Mouse (Mus musculus): Measurements from ENCODE around the gene Cox14. TPM values are rescaled to one million over a fixed set of nuclear protein-coding genes. Genes with fewer than 3 reads are reported as not detected.
A peak's percentile ranks its signal among the peaks of the same experiment; 100 is the strongest.
"Not testable (repeated sequence)": the region's sequence is repeated elsewhere in the genome, so short reads cannot be mapped to it uniquely, and the experiment has no call there.

Gene Cox14
- polyA plus RNA-seq, 1 experiment = 397 TPM

DNA sequence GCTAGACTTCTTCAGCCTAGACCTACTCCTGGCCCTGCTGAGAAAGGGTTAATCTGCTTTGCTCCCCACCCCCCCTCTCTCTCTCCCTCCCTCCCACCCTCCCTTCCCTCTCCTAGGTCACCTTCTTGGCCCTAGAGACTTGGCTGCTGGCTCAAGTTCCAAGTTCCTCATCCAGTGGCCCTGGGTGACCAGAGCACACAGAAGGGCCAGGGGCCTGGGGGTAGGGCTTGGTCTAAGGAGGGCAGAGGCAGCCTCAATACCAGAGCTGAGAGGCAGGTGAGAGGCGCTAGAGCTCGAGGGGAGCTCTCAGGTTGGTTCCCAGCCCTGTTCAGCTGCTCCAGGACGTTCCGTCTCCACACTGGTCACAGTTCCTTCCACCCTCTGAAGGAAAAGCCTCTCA lies 34.5 kb upstream of the Cox14 start:
- no peak overlapping the region for H3K4me3 ChIP-seq (ENCODE audit: low read depth, low read length)
- no peaks in the 10 kb centered on the region for H3K27me3 ChIP-seq (ENCODE audit: control insufficient read depth, insufficient read depth, low read length)
- WGBS = 48% methylated on average over 4 of the region's 4 CpGs
- H3K27ac ChIP-seq (ENCODE audit: insufficient read depth, low read depth, low read length) = no peak overlapping the region
- H3K4me1 ChIP-seq (ENCODE audit: control insufficient read depth, insufficient read depth, insufficient read length, low read length) = no peaks in the 10 kb centered on the region; the same call in 1 of the 2 replicates
- TF ChIP-seq POLR2A (IDR thresholded peaks at IDR 0.05; ENCODE audit: low read depth, low read length) = no peak
- TF ChIP-seq CTCF (IDR thresholded peaks at IDR 0.05; ENCODE audit: extremely low read depth, insufficient read length, insufficient replicate concordance, low read depth, low read length) = no peak
- no peaks in the 10 kb centered on the region for H3K36me3 ChIP-seq (ENCODE audit: control insufficient read depth, insufficient read depth, low read length)

GRCm38 (mm10) chr15:99691976-99692375 lies 33.4 kb upstream of the Cox14 start:
- Histone ChIP-seq H3K27ac (ENCODE audit: insufficient read depth, low read depth, low read length) (no peak overlapping the region), H3K4me1 (ENCODE audit: control insufficient read depth, insufficient read depth, insufficient read length, low read length) (no peaks in the 10 kb centered on the region; the same call in 1 of the 2 replicates), H3K27me3 (ENCODE audit: control insufficient read depth, insufficient read depth, low read length) (no peaks in the 10 kb centered on the region), H3K4me3 (ENCODE audit: low read depth, low read length) (no peak overlapping the region), H3K36me3 (ENCODE audit: control insufficient read depth, insufficient read depth, low read length) (no peaks in the 10 kb centered on the region)
- 49% methylated on average over 9 of the region's 9 CpGs for WGBS
- TF ChIP-seq POLR2A (IDR thresholded peaks at IDR 0.05; ENCODE audit: low read depth, low read length) (no peak), CTCF (IDR thresholded peaks at IDR 0.05; ENCODE audit: extremely low read depth, insufficient read length, insufficient replicate concordance, low read depth, low read length) (no peak)

GRCm38 (mm10) chr15:99697309-99697708 lies 28.1 kb upstream of the Cox14 start:
- 35% methylated on average over 2 of the region's 2 CpGs for WGBS
- H3K27ac ChIP-seq (ENCODE audit: insufficient read depth, low read depth, low read length) = no peak overlapping the region
- H3K4me1 ChIP-seq (ENCODE audit: control insufficient read depth, insufficient read depth, insufficient read length, low read length) = peaks cover 19% of the 10 kb centered on the region
- no peaks in the 10 kb centered on the region for H3K36me3 ChIP-seq (ENCODE audit: control insufficient read depth, insufficient read depth, low read length)
- no peaks in the 10 kb centered on the region for H3K27me3 ChIP-seq (ENCODE audit: control insufficient read depth, insufficient read depth, low read length)
- no peak for TF ChIP-seq CTCF (IDR thresholded peaks at IDR 0.05; ENCODE audit: extremely low read depth, insufficient read length, insufficient replicate concordance, low read depth, low read length)
- no peak for TF ChIP-seq POLR2A (IDR thresholded peaks at IDR 0.05; ENCODE audit: low read depth, low read length)
- H3K4me3 ChIP-seq (ENCODE audit: low read depth, low read length) = no peak overlapping the region

DNA sequence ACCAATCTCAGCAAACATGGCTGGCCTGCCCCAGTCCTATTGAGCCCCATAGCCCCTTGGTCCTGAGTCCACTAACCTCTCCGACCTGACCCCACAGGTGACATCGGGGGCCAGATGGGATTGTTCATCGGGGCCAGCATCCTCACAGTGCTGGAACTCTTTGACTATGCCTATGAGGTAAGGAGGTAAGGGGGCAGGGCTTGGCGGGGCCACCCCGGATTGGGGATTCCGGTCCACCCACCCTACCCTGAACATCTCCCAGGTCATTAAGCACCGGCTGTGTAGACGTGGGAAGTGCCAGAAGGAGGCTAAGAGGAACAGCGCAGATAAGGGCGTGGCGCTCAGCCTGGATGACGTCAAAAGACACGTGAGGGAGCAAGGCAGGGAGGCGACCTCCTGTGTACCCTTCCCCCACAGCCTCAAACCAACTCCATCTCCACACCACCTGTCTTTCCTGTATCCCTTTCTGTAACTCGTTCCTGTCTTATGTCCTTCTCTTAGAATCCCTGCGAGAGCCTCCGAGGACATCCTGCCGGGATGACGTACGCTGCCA lies 26.8 kb upstream of the Cox14 start:
- peak overlapping the region; percentile 5; the same call in 1 of the 2 replicates for H3K4me3 ChIP-seq (ENCODE audit: low read depth, low read length)
- no peaks in the 10 kb centered on the region for H3K36me3 ChIP-seq (ENCODE audit: control insufficient read depth, insufficient read depth, low read length)
- no peaks in the 10 kb centered on the region for H3K27me3 ChIP-seq (ENCODE audit: control insufficient read depth, insufficient read depth, low read length)
- 43% methylated on average over 20 of the region's 20 CpGs for WGBS
- H3K4me1 ChIP-seq (ENCODE audit: control insufficient read depth, insufficient read depth, insufficient read length, low read length) = peaks cover 26% of the 10 kb centered on the region
- no peak overlapping the region for H3K27ac ChIP-seq (ENCODE audit: insufficient read depth, low read depth, low read length)
- no peak for TF ChIP-seq POLR2A (IDR thresholded peaks at IDR 0.05; ENCODE audit: low read depth, low read length)
- TF ChIP-seq CTCF (IDR thresholded peaks at IDR 0.05; ENCODE audit: extremely low read depth, insufficient read length, insufficient replicate concordance, low read depth, low read length) = no peak

DNA sequence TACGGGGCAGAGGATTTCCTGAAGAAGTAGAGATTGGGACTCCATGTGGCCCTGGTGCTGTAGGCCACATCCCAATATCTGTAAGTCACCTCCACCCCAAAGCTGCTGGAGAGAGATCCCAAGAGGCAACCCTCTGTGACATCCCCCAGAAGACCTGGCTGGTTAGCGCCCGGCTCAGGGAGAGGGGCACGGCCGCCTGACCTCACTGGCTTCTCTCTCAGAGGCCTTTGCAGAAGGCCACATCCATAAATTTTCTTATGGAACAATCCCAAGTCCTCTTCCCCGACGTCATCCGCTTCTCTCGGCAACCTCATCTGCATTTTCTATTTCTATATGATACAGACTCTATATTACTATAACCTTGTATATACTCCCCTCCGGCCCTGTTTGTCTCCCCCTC lies 25.7 kb upstream of the Cox14 start:
- TF ChIP-seq CTCF (IDR thresholded peaks at IDR 0.05; ENCODE audit: extremely low read depth, insufficient read length, insufficient replicate concordance, low read depth, low read length) = no peak
- TF ChIP-seq POLR2A (IDR thresholded peaks at IDR 0.05; ENCODE audit: low read depth, low read length) = no peak
- H3K27ac ChIP-seq (ENCODE audit: insufficient read depth, low read depth, low read length) = peak overlapping the region; percentile 53
- peaks cover 30% of the 10 kb centered on the region for H3K4me1 ChIP-seq (ENCODE audit: control insufficient read depth, insufficient read depth, insufficient read length, low read length)
- H3K4me3 ChIP-seq (ENCODE audit: low read depth, low read length) = peak overlapping the region; percentile 5; the same call in 1 of the 2 replicates
- no peaks in the 10 kb centered on the region for H3K36me3 ChIP-seq (ENCODE audit: control insufficient read depth, insufficient read depth, low read length)
- 71% methylated on average over 10 of the region's 10 CpGs for WGBS
- H3K27me3 ChIP-seq (ENCODE audit: control insufficient read depth, insufficient read depth, low read length) = no peaks in the 10 kb centered on the region

DNA sequence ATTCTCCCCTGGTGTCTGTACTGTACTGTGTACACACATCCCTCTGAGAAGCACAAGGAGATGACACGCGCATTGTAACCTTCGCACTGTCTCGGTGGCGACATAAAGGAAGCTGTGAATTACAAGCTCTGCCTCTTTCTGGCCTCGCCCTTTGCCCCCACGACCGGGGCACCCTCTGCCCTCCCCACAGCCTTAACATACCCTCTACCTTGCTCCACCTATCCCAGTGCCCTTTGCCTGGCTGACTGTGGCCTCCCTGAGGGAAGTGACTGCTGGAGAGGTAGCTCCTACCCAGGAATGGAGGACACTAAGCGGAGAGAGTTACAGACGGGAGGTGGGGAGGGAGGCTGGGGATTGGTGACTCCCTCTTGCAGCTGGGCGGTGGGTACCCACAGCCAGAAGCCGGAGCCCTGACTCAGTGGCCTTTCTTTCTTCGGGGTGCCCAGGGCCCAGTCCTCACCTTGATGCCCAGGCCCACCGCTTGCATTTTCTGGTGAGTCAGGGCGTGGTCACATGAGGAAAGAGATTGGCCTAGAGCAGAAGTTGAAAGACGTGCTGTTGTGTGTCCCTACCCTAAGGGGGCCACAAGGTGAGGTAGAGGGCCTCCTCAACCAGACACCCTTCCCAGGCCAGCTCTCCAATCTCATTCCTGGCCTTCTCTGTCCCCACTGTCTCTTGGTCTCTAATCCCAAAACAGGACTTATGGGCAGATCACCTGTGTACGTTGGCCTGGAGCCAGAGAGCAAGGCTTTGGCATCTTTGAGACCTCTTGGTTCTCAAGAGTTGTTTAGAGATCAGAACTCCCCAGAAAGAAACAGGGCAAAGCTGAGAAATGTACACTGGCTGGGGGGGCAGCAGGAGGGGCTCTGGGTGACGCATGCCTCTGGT lies 25.0 kb upstream of the Cox14 start:
- 41% methylated on average over 18 of the region's 18 CpGs for WGBS
- peaks cover under 1% of the 10 kb centered on the region; the same call in 1 of the 2 replicates for H3K36me3 ChIP-seq (ENCODE audit: control insufficient read depth, insufficient read depth, low read length)
- peaks cover 34% of the 10 kb centered on the region for H3K4me1 ChIP-seq (ENCODE audit: control insufficient read depth, insufficient read depth, insufficient read length, low read length)
- peak overlapping the region; percentile 63 for H3K4me3 ChIP-seq (ENCODE audit: low read depth, low read length)
- H3K27ac ChIP-seq (ENCODE audit: insufficient read depth, low read depth, low read length) = peak overlapping the region; percentile 97
- TF ChIP-seq POLR2A (IDR thresholded peaks at IDR 0.05; ENCODE audit: low read depth, low read length) = peak; percentile 84
- no peak for TF ChIP-seq CTCF (IDR thresholded peaks at IDR 0.05; ENCODE audit: extremely low read depth, insufficient read length, insufficient replicate concordance, low read depth, low read length)
- no peaks in the 10 kb centered on the region for H3K27me3 ChIP-seq (ENCODE audit: control insufficient read depth, insufficient read depth, low read length)

DNA sequence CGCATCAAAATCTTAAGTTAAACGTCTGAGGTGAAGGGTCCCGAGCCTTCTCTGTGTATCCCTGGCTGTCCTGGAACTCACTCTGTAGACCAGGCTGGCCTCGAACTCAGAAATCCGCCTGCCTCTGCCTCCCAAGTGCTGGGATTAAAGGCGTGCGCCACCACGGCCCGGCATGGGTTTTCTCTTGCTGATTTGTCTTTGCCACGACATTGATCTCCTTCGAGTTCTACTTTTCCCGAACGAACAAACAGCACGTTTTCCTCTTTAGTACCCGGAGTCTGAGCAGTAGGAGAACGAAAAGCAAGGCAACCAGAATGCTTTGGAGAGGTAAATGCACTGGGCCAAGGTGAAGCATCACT lies 23.8 kb upstream of the Cox14 start:
- H3K36me3 ChIP-seq (ENCODE audit: control insufficient read depth, insufficient read depth, low read length) = not testable (repeated sequence)
- WGBS = 36% methylated on average over 16 of the region's 16 CpGs
- H3K27ac ChIP-seq (ENCODE audit: insufficient read depth, low read depth, low read length) = peak overlapping the region; percentile 97

More for the DNA sequence above, 23.8 kb upstream of the Cox14 start:
- peak overlapping the region; percentile 93 for H3K4me3 ChIP-seq (ENCODE audit: low read depth, low read length)
- H3K27me3 ChIP-seq (ENCODE audit: control insufficient read depth, insufficient read depth, low read length) = not testable (repeated sequence)
- H3K4me1 ChIP-seq (ENCODE audit: control insufficient read depth, insufficient read depth, insufficient read length, low read length) = peaks cover 34% of the 10 kb centered on the region

All from small intestine, adult 2 months (tissue).